In genomic region chr15:7352635-7353051, GRCm38 (mm10) we compare ENCODE assay signal across 13 mouse cellular contexts. TPM values are rescaled to one million over a fixed set of nuclear protein-coding genes. Genes with fewer than 3 reads are reported as not detected.
DNase-seq lines count a peak whose midpoint lies in the region; ATAC-seq lines count a peak whose summit lies in the region.
"Had no signal": no experiment of that assay in that cellular context is flagged by ENCODE, and none has a peak within 500 bp of the region (broad histone marks: within the 10 kb centered on the region; RNA-seq: fewer than 3 reads in every experiment).

No protein-coding gene starts in this region.

- H3K4me2 ChIP-seq in kidney, embryonic 14.5 days (replicated peaks; ENCODE audit: low read depth, low read length), result no peak overlapping the region
- no peak overlapping the region for H3K4me2 ChIP-seq in forebrain, embryonic 11.5 days (ENCODE audit: low read depth, low read length, severe bottlenecking)
- H3K4me2 ChIP-seq: embryonic facial prominence, embryonic 15.5 days had no signal

- peak; percentile 50 for DNase-seq in heart, adult 8-10 months (ENCODE audit: low spot score)
- DNase-seq in lung, postnatal 14 days, result peak; percentile 47
- no peak for DNase-seq in spleen, adult 18-20 months
- no peak for DNase-seq in forebrain, embryonic 11.5 days (ENCODE audit: low spot score)
- DNase-seq: cerebellum, adult 11-12 months; thymus, adult 2 months had no signal

- peak overlapping the region; percentile 54 for H3K27ac ChIP-seq in brown adipose tissue, adult 24 weeks (replicated peaks; ENCODE audit: low read depth, low read length)
- H3K27ac ChIP-seq in kidney, embryonic 14.5 days (ENCODE audit: low read depth, low read length), result peak overlapping the region; percentile 62; the same call in 1 of the 2 replicates
- no peak overlapping the region for H3K27ac ChIP-seq in forebrain, embryonic 11.5 days (ENCODE audit: low read depth, low read length)
- H3K27ac ChIP-seq: embryonic facial prominence, embryonic 15.5 days; layer of hippocampus, adult 2 months; liver, embryonic 14.5 days had no signal

- no peak overlapping the region for H3K4me3 ChIP-seq in brown adipose tissue, adult 24 weeks (ENCODE audit: insufficient read depth, low read depth, low read length)
- H3K4me3 ChIP-seq in kidney, embryonic 14.5 days (ENCODE audit: low read length), result no peak overlapping the region
- H3K4me3 ChIP-seq in forebrain, embryonic 11.5 days (ENCODE audit: low read depth, low read length), result no peak overlapping the region
- H3K4me3 ChIP-seq: embryonic facial prominence, embryonic 15.5 days; layer of hippocampus, adult 2 months had no signal

- whole genome bisulfite sequencing in kidney, embryonic 14.5 days, result 62% methylated on average over 1 of the region's 1 CpGs
- 81% methylated on average over 1 of the region's 1 CpGs for whole genome bisulfite sequencing in forebrain, embryonic 11.5 days

- ATAC-seq in kidney, embryonic 14.5 days (ENCODE audit: low FRiP score, low TSS enrichment), result peak; percentile 66; the same call in 1 of the 2 replicates
- no peak for ATAC-seq in forebrain, embryonic 11.5 days (replicated peaks; ENCODE audit: low FRiP score)
- ATAC-seq in inflammation-experienced regulatory T-cells, adult 6 months, result no peak
- ATAC-seq: activated CD4-positive, CD25-positive, alpha-beta regulatory T cell, adult 4 months had no signal

- H3K36me3 ChIP-seq in kidney, embryonic 14.5 days (ENCODE audit: control insufficient read depth, insufficient read depth, low read length), result no peaks in the 10 kb centered on the region
- H3K36me3 ChIP-seq in forebrain, embryonic 11.5 days (ENCODE audit: control insufficient read depth, insufficient read depth, low read length), result no peaks in the 10 kb centered on the region
- H3K36me3 ChIP-seq: embryonic facial prominence, embryonic 15.5 days had no signal

- no peaks in the 10 kb centered on the region for H3K27me3 ChIP-seq in kidney, embryonic 14.5 days (ENCODE audit: control insufficient read depth, insufficient read depth, low read length)
- H3K27me3 ChIP-seq in forebrain, embryonic 11.5 days (ENCODE audit: control insufficient read depth, insufficient read depth, low read length), result no peaks in the 10 kb centered on the region
- H3K27me3 ChIP-seq: embryonic facial prominence, embryonic 15.5 days had no signal

- no peaks in the 10 kb centered on the region for H3K9me3 ChIP-seq in kidney, embryonic 14.5 days (ENCODE audit: control insufficient read depth, low read length)
- no peaks in the 10 kb centered on the region for H3K9me3 ChIP-seq in forebrain, embryonic 11.5 days (ENCODE audit: control insufficient read depth, low read length)
- H3K9me3 ChIP-seq: embryonic facial prominence, embryonic 15.5 days had no signal

- no peak overlapping the region for H3K9ac ChIP-seq in kidney, embryonic 14.5 days (ENCODE audit: low read depth, low read length)
- no peak overlapping the region for H3K9ac ChIP-seq in forebrain, embryonic 11.5 days (ENCODE audit: low read length)
- H3K9ac ChIP-seq: embryonic facial prominence, embryonic 15.5 days; liver, embryonic 14.5 days had no signal

- H3K4me1 ChIP-seq in brown adipose tissue, adult 24 weeks (ENCODE audit: control insufficient read depth, insufficient read depth, insufficient read length, low read length), result peaks cover 8% of the 10 kb centered on the region
- no peaks in the 10 kb centered on the region for H3K4me1 ChIP-seq in kidney, embryonic 14.5 days (ENCODE audit: control insufficient read depth, insufficient read depth, low read length)
- no peaks in the 10 kb centered on the region for H3K4me1 ChIP-seq in forebrain, embryonic 11.5 days (replicated peaks; ENCODE audit: control insufficient read depth, insufficient read depth, low read length)
- H3K4me1 ChIP-seq: embryonic facial prominence, embryonic 15.5 days had no signal

RNA-seq across cellular contexts. Expression of gene Egflam, which starts 45.6 kb away (rescaled TPM):
- 1.4 and 3.1 TPM in 2 replicates for polyA plus RNA-seq in brown adipose tissue, adult 24 weeks (2012; ENCODE audit: insufficient read depth, insufficient read length, missing spikeins)
- total RNA-seq in heart, adult 8-10 months (2022), result 10 to 100 TPM in 1 of 4 experiments, 1 to 10 TPM in 3; 4.2 to 13.1 (median 8.9) TPM
- polyA plus RNA-seq in kidney, embryonic 14.5 days (2014; fragmentation: Nextera tagmentation; extraction: Ambion mirVana), result 7.7 and 15.3 TPM in 2 replicates
- 7.5 and 7.7 TPM in 2 replicates for polyA plus RNA-seq in forebrain, embryonic 11.5 days (2014; fragmentation: Nextera tagmentation; extraction: Ambion mirVana)
- polyA plus RNA-seq in inflammation-experienced regulatory T-cells, adult 6 months (2017; shearing (Covaris generic)), result under 1 TPM in 1 of 3 experiments, not detected in 2; 0.09 TPM

Comparison
In these comparisons a context has a peak if more than half of its experiments do, and no peak if none do; other contexts are left out.
1. DNase-seq: peak in heart, adult 8-10 months (single experiment) and lung, postnatal 14 days (single experiment); none in spleen, adult 18-20 months (0 of 2) and forebrain, embryonic 11.5 days (single experiment).